Mouse (Mus musculus) embryo, embryonic 10.5 days (tissue): ENCODE measurements around the gene Olfr90.

ENCODE experiments used
- DNase-seq: peaks from one replicate; pipeline ENCODE4 v3.0.0-alpha.2; 2015; ENCODE audit warnings: low spot score

Olfr90 gene

GRCm38 (mm10) chr17:37061435-37061834 is 26.9 kb downstream of the Olfr90 start:
- DNase-seq, result no peak

- DNase-seq, result no peak
Measured at GRCm38 (mm10) chr17:37056957-37057356, 31.3 kb downstream of the Olfr90 start.

GRCm38 (mm10) chr17:37051745-37052144 is 36.6 kb downstream of the Olfr90 start:
- DNase-seq, result no peak

DNA sequence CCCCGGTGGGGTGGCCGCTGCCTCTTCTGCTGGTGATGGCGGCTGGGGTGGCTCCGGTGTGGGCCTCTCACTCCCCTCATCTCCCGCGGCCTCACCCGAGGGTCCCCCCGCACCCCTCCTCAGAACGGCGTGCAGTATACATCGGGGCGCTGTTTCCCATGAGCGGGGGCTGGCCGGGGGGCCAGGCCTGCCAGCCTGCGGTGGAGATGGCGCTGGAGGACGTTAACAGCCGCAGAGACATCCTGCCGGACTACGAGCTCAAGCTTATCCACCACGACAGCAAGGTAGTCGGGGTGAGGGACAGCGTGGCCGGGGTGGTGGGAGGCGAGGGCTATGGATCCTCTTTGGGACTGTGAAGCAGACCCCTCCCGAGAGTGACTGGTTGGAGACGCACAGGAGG is 37.4 kb downstream of the Olfr90 start:
- DNase-seq, result no peak

GRCm38 (mm10) chr17:37050399-37050798 is 37.9 kb downstream of the Olfr90 start:
- peak; percentile 92 for DNase-seq

DNA sequence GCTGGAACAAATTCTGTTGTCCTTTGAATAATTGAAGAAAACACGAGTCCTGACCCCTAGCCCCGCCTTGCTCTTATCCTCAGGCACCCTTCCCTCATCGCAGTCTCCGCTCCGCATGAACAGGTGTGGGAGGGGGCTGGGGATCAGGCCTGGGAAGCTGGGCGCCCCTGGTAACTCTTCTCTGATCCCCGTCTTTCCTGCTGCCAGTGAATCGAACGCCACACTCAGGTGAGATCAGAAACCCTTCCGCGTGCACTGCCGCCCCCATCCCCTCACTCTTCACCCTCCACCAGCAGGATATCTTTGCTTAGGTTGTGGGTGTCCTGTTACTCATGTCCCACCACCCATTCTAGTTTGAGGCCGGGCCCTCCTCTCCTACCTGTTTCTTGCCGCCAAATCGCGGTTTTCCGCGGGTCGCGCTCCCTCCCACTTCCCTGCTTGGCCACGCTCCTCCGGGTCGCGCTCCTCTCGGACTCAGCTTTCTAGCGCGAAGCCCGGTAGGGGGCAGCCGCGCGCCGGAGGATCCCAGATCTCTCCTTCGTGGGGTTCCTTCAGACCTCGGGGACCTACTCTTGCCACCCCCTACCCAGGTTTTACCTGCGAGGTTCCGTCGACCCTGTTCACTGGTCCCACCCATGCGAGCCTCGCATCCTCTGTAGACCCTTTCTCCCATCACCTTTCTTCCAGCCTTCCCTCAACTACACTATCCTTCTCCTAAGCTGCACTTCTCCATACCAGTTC is 38.6 kb downstream of the Olfr90 start:
- peak; percentile 78 for DNase-seq

GRCm38 (mm10) chr17:37048383-37048782 is 39.9 kb downstream of the Olfr90 start:
- no peak for DNase-seq

DNA sequence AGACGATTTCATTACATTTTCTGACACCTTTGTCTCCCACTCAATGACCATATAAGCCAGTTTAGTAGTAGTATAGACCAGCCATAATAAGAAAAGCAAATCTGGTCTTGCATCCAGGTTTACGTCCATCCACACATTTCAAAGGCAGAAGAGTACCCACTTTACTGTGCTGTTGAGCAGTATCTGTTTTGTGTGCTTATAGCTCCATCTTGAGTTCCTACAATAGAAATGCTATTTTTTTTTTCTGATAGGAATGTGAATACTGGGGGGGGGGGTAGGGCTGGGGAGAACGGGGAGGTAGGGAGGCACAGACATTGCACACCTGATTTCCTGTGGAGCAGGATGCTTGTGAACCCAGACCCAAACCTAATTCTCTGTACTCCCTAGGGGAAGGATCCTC is 40.3 kb downstream of the Olfr90 start:
- DNase-seq, result peak; percentile 38

DNA sequence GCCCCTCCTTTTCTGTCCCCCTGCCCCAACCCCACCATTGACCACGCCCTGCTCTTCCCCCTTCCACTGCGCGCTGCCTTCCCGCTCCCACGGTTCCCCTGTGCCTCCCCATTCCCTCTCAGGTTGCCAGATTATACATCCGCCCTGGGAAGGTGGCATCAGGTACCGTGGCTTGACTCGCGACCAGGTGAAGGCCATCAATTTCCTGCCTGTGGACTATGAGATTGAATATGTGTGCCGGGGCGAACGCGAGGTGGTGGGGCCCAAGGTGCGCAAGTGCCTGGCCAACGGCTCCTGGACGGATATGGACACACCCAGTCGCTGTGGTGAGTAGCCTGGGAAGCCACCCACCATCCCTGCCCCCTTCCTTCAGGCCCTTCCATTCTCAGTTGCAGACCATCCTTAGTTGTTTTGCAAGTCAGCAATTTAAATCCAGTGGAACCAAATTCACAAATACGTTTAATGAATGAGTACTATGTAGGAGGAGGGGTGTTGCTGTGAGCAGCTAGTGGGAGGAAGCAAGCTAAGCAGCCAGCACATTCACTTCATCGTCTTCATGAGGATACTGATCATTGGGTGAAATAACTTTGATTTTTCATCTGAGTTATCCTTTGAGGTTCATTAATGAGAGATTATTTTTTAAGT is 40.8 kb downstream of the Olfr90 start:
- no peak for DNase-seq

DNA sequence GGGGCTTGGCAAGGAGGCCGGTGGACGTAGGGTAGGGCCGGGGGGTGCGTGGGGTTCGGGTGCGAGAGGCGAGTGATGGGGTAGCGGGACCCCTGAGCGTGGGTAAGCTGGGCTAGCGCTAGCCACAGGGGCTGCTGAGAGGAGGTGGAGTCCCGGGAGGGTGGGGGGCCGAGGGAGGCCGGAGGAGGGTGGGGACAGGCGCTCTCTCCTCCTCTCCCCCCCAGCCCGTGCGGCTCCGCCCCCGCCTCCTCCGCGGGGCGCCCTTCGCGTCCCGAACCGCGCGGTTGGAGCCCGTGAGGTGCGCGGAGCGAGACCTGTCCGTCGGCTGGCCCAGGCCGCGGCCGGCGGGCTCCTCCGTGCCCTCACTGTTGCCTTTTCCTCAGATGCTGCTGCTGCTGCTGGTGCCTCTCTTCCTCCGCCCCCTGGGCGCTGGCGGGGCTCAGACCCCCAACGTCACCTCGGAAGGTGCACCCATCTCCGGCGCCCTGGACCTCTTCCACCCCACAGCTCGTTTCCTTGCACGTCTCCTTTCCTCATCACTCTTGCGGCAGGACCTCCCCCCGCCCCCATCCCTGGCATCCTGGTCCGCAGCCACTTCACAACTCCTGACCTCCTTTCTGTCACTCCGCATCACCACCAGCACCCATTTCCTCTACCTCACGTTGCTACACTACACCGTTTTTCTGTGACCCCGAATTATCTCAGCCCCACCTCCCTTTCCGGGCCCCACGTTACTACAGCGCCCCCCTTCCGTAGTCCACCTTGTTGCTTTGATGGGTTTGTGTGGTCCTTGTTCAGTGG is 41.8 kb downstream of the Olfr90 start:
- peak; percentile 66 for DNase-seq

DNA sequence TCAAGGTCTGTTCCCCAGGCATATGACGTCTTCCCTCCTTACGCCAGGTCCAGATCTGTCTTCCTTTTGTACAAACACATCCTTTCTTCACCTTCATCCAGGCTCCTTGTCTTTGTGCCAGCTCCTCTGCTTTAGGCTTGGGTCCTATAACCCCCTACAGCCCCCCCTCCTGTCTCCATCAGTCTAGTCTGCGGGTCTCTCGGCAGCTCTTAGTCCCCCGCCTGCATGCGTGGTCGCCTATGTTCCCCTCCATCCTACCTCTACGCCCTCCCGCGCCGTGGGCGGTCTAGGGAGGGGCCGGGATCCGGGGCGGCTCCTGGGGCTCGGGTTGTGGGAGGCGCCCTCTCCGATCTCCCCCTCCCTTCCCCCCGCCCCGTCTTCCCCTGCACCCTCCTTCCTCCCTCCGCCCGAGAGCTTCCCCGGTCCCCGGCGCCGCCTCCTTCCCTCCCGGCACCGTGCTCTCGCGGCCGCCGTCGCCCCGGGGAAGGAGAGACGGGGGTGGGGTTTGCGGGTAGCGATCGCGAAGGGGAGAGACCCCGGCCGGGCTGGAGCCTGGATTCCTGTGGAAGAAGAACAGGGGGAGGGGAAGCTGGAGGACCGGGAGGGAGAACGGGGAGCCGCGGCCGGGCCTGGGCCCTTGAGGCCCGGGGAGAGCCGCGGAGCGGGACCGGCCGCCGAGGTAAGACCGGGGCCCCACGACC is 42.5 kb downstream of the Olfr90 start, which contains the start of gene Gabbr1:
Gene Gabbr1, plus strand, starts transcription at position 356 of the 701 bp plus-strand sequence.
- DNase-seq, result peak; percentile 89

DNA sequence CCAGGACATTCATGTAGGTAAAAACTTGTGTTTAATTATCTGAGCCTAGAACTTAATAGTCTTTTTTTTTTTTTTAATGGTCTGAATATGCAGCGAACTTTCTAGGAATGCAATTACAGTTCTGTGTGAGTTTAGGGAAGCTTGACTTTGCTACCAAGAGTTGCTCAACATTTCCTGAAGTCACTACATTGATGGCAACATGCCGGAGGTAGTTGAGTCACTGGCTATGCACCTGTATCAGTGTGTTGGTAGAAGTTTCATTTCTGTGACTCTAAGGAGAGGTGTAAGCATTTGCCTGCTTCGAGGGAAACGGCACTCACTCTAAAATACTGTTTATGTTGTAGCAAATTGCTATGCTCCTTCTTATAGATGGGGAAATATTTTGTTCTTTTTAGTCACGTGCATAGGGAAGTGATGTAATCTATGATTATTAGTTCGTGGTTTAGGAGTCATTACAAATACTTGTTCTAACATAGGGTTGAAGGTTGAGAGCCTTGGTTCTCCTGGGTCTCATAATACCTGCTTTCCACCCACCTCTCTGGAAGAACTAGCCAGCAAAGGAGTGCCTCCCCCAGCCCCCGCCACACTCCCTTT is 43.6 kb downstream of the Olfr90 start:
- no peak for DNase-seq

GRCm38 (mm10) chr17:37039127-37039894 is 49.0 kb downstream of the Olfr90 start:
- DNase-seq, result no peak
